Mouse (Mus musculus) Patski (cell line): ENCODE data around the gene Lin7c. TPM values are rescaled to one million over a fixed set of nuclear protein-coding genes. Genes with fewer than 3 reads are reported as not detected.

Experiments
- ATAC-seq: fragments of 100-300 bp; one replicate; pipeline ENCODE4 v1.8.0; 2021
- CTCF ChIA-PET: fragments of 350-600 bp; sonication (Branson Sonifier 250); formaldehyde crosslinking; loops from one replicate; lab custom pipeline; 2022; ENCODE audit warnings: inconsistent platforms; lab: Charles Lee
- POLR2A ChIA-PET: fragments of 350-600 bp; sonication (Branson Sonifier 250); formaldehyde crosslinking; loops from one replicate; lab custom pipeline; 2022; ENCODE audit warnings: antibody characterized with exemption, inconsistent platforms; lab: Charles Lee
- DNase-seq: peaks from one replicate; pipeline ENCODE4 v3.0.0-alpha.2; 2011; ENCODE audit warnings: low read depth, low spot score
- H3K27me3 ChIP-seq: fragments of 371-371 bp; one replicate; pipeline ENCODE4 v1.5.1; 2021
- CTCF ChIP-seq: fragments of 100-300 bp; IDR thresholded peaks from one replicate; pipeline ENCODE4 v1.5.1; 2021
- in situ Hi-C: fragments of 300-500 bp; cut with MboI; formaldehyde crosslinking; loops from 3 replicates; pipeline ENCODE4 v1.11.1; 2018; ENCODE audit warnings: low pct_unique_long_range_greater_than_20kb, mixed read lengths
- polyA plus RNA-seq: library from polyadenylated mRNA; unstranded; gene quantifications from one replicate; pipeline ENCODE4 v1.2.3, GENCODE M21; 2021

The Lin7c gene
- polyA plus RNA-seq, 1 experiment from 2014 or later = 63.9 TPM

GRCm38 (mm10) chr2:109949519-109949918 lies 58.9 kb downstream of the Lin7c start:
- no peaks in the 10 kb centered on the region for H3K27me3 ChIP-seq
- in situ Hi-C loops = no loop called here
- TF ChIP-seq CTCF = no peak
- POLR2A ChIA-PET = no interaction called here
- CTCF ChIA-PET = interaction anchor here (1.7 kb wide), 1 partner anchor 11 kb away, joined by 4 read pairs; no protein-coding TSS in a partner anchor
- ATAC-seq (no peak), DNase-seq (no peak)

- no peak for TF ChIP-seq CTCF
- no peak for DNase-seq
- ChIA-PET CTCF (interaction anchor here (0.7 to 1.7 kb wide), 3 partner anchors 10 to 16 kb away, joined by 3 to 4 read pairs (median 4); no protein-coding TSS in a partner anchor), POLR2A (no interaction called here)
- ATAC-seq = no peak
- in situ Hi-C loops = no loop called here
- H3K27me3 ChIP-seq = no peaks in the 10 kb centered on the region
Measured at GRCm38 (mm10) chr2:109950311-109950710, 59.7 kb downstream of the Lin7c start.

Other genes starting within 250 kb of the Lin7c start
- 15.4 TPM for gene Bdnf, start 216.2 kb upstream of the Lin7c start, polyA plus RNA-seq
- 48.5 TPM for gene Lgr4, start 26.8 kb downstream of the Lin7c start, polyA plus RNA-seq
- 30.9 TPM for gene Ccdc34, start 127.0 kb downstream of the Lin7c start, polyA plus RNA-seq